Mouse (Mus musculus): ENCODE measurements at regions not wholly inside any gene's neighbourhood (a gene's known extent, or its start where the extent isn't known, plus 50 kb on each side); places are given as distances from the start of the nearest gene placed in this dataset.

DNA sequence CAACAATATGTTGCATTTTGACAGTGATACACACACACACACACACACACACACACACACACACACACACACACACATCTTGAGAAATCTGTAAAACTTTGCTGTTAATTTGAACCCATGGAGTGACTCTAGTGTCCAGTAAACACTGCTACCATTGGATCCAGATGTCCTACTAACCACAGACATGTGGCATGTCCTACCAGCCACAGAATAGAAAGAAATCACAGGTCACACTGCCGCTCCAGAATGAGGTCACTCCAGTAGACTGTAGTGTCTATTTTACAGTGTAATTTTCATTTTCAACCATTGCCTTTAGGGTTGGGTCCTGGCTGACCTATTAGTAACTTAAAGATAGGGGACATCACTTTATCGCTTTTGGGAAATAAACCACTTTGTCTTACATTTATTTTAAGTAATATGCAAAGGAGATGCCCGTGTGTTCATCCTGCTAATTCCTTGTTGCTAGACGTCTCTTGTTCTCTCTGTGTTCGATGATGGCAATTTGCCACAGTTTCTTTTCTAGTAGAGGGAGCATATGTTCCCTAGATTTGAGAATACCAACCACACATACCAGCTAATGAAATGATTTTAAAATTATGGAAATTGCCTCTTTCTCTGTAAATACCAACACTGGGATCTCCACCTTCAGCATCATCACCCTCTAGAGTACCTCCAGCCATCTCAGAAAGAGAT, 59.2 kb upstream of the Cdh6 start:
- H3K36me3 ChIP-seq (replicated peaks; ENCODE audit: control insufficient read depth, insufficient read depth): no peaks in the 10 kb centered on the region
- H3K4me3 ChIP-seq (replicated peaks; ENCODE audit: low read length): no peak overlapping the region
- no peaks in the 10 kb centered on the region for H3K4me1 ChIP-seq (replicated peaks; ENCODE audit: control insufficient read depth, insufficient read depth, low read length)
- no peak overlapping the region for H3K9ac ChIP-seq
- WGBS: 79% methylated on average over 5 of the region's 5 CpGs
- ATAC-seq (ENCODE audit: low FRiP score) (no peak), DNase-seq (ENCODE audit: low spot score) (no peak)
- no peak overlapping the region for H3K4me2 ChIP-seq (replicated peaks)
- H3K9me3 ChIP-seq (ENCODE audit: control insufficient read depth, low read length): no peaks in the 10 kb centered on the region
- H3K27ac ChIP-seq: no peak overlapping the region
- no peaks in the 10 kb centered on the region for H3K27me3 ChIP-seq (ENCODE audit: control insufficient read depth, insufficient read depth, low read length)

DNA sequence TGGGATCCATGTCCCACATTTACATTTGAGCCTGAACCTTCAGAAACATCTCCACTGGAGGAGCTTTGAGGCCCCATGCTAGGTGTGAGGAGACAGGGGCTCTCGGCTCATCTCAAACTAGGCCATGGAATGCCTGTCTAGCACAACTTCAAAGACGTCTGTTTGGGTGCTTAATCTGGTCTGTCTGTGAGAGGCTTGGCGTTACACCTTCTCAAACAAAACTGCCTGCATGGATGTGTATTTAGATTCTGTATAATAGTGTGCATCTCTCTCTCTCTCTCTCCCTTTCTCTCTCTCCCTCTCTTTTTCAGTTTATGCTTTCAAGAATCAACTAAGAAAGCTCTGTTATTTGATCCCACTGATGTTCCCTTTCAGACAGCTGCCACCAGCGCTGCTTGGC, 58.1 kb upstream of the Cdh6 start:
- Histone ChIP-seq H3K27ac (no peak overlapping the region), H3K9me3 (ENCODE audit: control insufficient read depth, low read length) (no peaks in the 10 kb centered on the region), H3K36me3 (replicated peaks; ENCODE audit: control insufficient read depth, insufficient read depth) (no peaks in the 10 kb centered on the region), H3K27me3 (ENCODE audit: control insufficient read depth, insufficient read depth, low read length) (no peaks in the 10 kb centered on the region), H3K9ac (no peak overlapping the region), H3K4me2 (replicated peaks) (no peak overlapping the region), H3K4me3 (replicated peaks; ENCODE audit: low read length) (no peak overlapping the region), H3K4me1 (replicated peaks; ENCODE audit: control insufficient read depth, insufficient read depth, low read length) (no peaks in the 10 kb centered on the region)
- no peak for ATAC-seq (ENCODE audit: low FRiP score)
- no peak for DNase-seq (ENCODE audit: low spot score)
- 51% methylated on average over 4 of the region's 4 CpGs for WGBS

DNA sequence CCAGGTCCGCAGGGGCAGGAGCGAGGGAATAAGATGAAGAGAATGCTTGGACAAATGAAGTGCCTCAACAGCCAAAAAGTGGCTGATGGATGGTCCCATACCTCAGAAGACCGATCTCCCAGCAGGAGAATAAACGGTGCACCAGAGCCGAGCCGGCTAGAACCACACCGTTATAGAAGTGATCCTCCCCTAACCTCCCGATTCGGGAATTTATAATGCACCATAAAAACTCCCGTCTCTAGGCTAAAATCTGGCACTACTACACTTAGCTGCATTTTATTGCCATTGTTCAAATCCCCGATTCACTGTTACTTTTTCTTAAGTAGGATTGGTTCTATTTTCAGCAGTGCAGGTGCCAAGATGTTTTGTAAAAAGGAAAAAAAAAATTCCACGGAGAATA, 54.6 kb upstream of the Cdh6 start:
- DNase-seq (ENCODE audit: low spot score): no peak
- H3K4me1 ChIP-seq (replicated peaks; ENCODE audit: control insufficient read depth, insufficient read depth, low read length): no peaks in the 10 kb centered on the region
- H3K27me3 ChIP-seq (ENCODE audit: control insufficient read depth, insufficient read depth, low read length): no peaks in the 10 kb centered on the region
- no peak overlapping the region for H3K9ac ChIP-seq
- no peaks in the 10 kb centered on the region for H3K36me3 ChIP-seq (replicated peaks; ENCODE audit: control insufficient read depth, insufficient read depth)
- ATAC-seq (ENCODE audit: low FRiP score): no peak
- H3K4me2 ChIP-seq (replicated peaks): no peak overlapping the region
- H3K27ac ChIP-seq: no peak overlapping the region
- H3K4me3 ChIP-seq (replicated peaks; ENCODE audit: low read length): no peak overlapping the region
- 92% methylated on average over 12 of the region's 12 CpGs for WGBS
- no peaks in the 10 kb centered on the region for H3K9me3 ChIP-seq (ENCODE audit: control insufficient read depth, low read length)

Data from hindbrain, embryonic 14.5 days (tissue).